Mouse (Mus musculus) mammary gland, adult 2 months (tissue): Measurements from ENCODE around the gene Aifm3. TPM values are rescaled to one million over a fixed set of nuclear protein-coding genes. Genes with fewer than 3 reads are reported as not detected.

Experiments used
- polyA plus RNA-seq: library from polyadenylated mRNA; depleted of rRNA; stranded (reverse); fragments of >200 nt; gene quantifications from 2 replicates; pipeline ENCODE4 v1.2.3, GENCODE M21; 2012; ENCODE audit warnings: low replicate concordance; rRNA removed

Gene Aifm3
- polyA plus RNA-seq = 1.8 and 1.9 TPM in 2 replicates

GRCm38 (mm10) chr16:17489469-17490111, at the start of gene Aifm3:
Gene Aifm3 (plus strand): TSS chr16:17489611.

GRCm38 (mm10) chr16:17451541-17452372, 37.7 kb upstream of the Aifm3 start, which contains the start of gene Crkl:
Gene Crkl (plus strand): TSS chr16:17451987.

GRCm38 (mm10) chr16:17508546-17509239, 19.3 kb downstream of the Aifm3 start, which contains the start of gene Lztr1:
Gene Lztr1 (plus strand): TSS chr16:17508688.

GRCm38 (mm10) chr16:17530640-17531288, 41.4 kb downstream of the Aifm3 start, which contains the start of gene Thap7:
Gene Thap7 (minus strand): TSS chr16:17531136.

Other genes with a start within 250 kb of the Aifm3 start
- gene Tmem191c, start 213.5 kb upstream of the Aifm3 start, polyA plus RNA-seq = 7.2 and 12.8 TPM in 2 replicates
- gene Serpind1, start 158.2 kb upstream of the Aifm3 start, polyA plus RNA-seq = 0.45 and 1.3 TPM in 2 replicates
- gene Snap29, start 83.6 kb upstream of the Aifm3 start, polyA plus RNA-seq = 5.7 and 8.4 TPM in 2 replicates
- 47.9 and 65.5 TPM in 2 replicates for gene Pi4ka, start 83.3 kb upstream of the Aifm3 start, polyA plus RNA-seq
- gene Crkl, start 37.6 kb upstream of the Aifm3 start, polyA plus RNA-seq = 67.7 and 91.9 TPM in 2 replicates
- 229 and 242 TPM in 2 replicates for gene Lztr1, start 19.1 kb downstream of the Aifm3 start, polyA plus RNA-seq
- 63.3 and 113 TPM in 2 replicates for gene Thap7, start 41.5 kb downstream of the Aifm3 start, polyA plus RNA-seq
- gene Lrrc74b, start 71.6 kb downstream of the Aifm3 start, polyA plus RNA-seq = 0.39 and 2.4 TPM in 2 replicates
- 4.2 and 10.2 TPM in 2 replicates for gene P2rx6, start 72.3 kb downstream of the Aifm3 start, polyA plus RNA-seq
- gene Slc7a4, start 93.6 kb downstream of the Aifm3 start, polyA plus RNA-seq = 17.6 and 17.9 TPM in 2 replicates
- 59.9 and 85.5 TPM in 2 replicates for gene Smpd4, start 129.7 kb downstream of the Aifm3 start, polyA plus RNA-seq
- gene Ccdc74a, start 156.9 kb downstream of the Aifm3 start, polyA plus RNA-seq = 0.78 and 1.2 TPM in 2 replicates
- 107 and 152 TPM in 2 replicates for gene Med15, start 243.3 kb downstream of the Aifm3 start, polyA plus RNA-seq